Mouse (Mus musculus) C2C12 (cell line): ENCODE measurements around the gene Klre1. TPM values are rescaled to one million over a fixed set of nuclear protein-coding genes. Genes with fewer than 3 reads are reported as not detected.

Source experiments
- H3K27me3 ChIP-seq: one replicate; pipeline ENCODE4 v1.6.1; 2011; ENCODE audit not compliant: control insufficient read depth, insufficient read depth, insufficient read length
- H3K36me3 ChIP-seq: one replicate; pipeline ENCODE4 v1.6.1; 2011; ENCODE audit not compliant: control insufficient read depth, insufficient read depth
- H3K4me3 ChIP-seq: one replicate; pipeline ENCODE4 v1.5.1; 2011; ENCODE audit warnings: mild to moderate bottlenecking, control low read depth; ENCODE audit not compliant: poor library complexity, insufficient read depth, severe bottlenecking
- H3K79me2 ChIP-seq: one replicate; pipeline ENCODE4 v1.6.1; 2011; ENCODE audit not compliant: control insufficient read depth, insufficient read depth
- H3K79me3 ChIP-seq: one replicate; pipeline ENCODE4 v1.6.1; 2011; ENCODE audit warnings: low read depth, control low read depth
- H3ac ChIP-seq: one replicate; pipeline ENCODE3; 2011; ENCODE audit warnings: low read depth; ENCODE audit not compliant: control insufficient read depth, insufficient read length
- CEBPB ChIP-seq: IDR thresholded peaks from one replicate; pipeline ENCODE4 v1.6.1; 2011; ENCODE audit warnings: low read depth, mild to moderate bottlenecking, control low read depth, moderate library complexity
- CTCF ChIP-seq: IDR thresholded peaks from one replicate; pipeline ENCODE4 v1.5.1; 2011; ENCODE audit not compliant: control insufficient read depth, insufficient read depth, insufficient read length
- FOSL1 ChIP-seq: IDR thresholded peaks from one replicate; pipeline ENCODE4 v1.8.0; 2011; ENCODE audit warnings: mild to moderate bottlenecking, low read length; ENCODE audit not compliant: poor library complexity, insufficient read depth, severe bottlenecking
- MAX ChIP-seq: IDR thresholded peaks from one replicate; pipeline ENCODE4 v1.6.1; 2011; ENCODE audit warnings: mild to moderate bottlenecking, control low read depth
- MYOD1 ChIP-seq: IDR thresholded peaks from one replicate; pipeline ENCODE4 v1.6.1; 2011; ENCODE audit warnings: low read depth; ENCODE audit not compliant: control insufficient read depth, insufficient read length
- MYOG ChIP-seq: IDR thresholded peaks from one replicate; pipeline ENCODE4 v1.6.1; 2011; ENCODE audit not compliant: control insufficient read depth, insufficient read length; ENCODE audit errors: extremely low read depth
- USF1 ChIP-seq: IDR thresholded peaks from one replicate; pipeline ENCODE4 v1.6.1; 2011; ENCODE audit warnings: low read depth, mild to moderate bottlenecking, control low read depth, moderate library complexity
- long read RNA-seq, 2 experiments: library from polyadenylated mRNA; unstranded; transcript quantifications; one replicate each; pipeline ENCODE4 v2.0.0; 2019 to 2020
- polyA plus RNA-seq: library from polyadenylated mRNA; unstranded; fragments of >200 nt; fragmentation: generic; extraction: Trizol; gene quantifications from one replicate; pipeline ENCODE4 v1.2.1, GENCODE M21; 2012; ENCODE audit warnings: missing spikeins

Gene Klre1
- not detected for polyA plus RNA-seq
- long read RNA-seq, experiment 1: 0 reads
- long read RNA-seq, experiment 2: 0 reads

GRCm38 (mm10) chr6:129577605-129578004, at the start of gene Klre1:
Gene Klre1 (plus strand): TSS chr6:129577905.
- no peak for TF ChIP-seq MYOG
- TF ChIP-seq MAX: no peak
- TF ChIP-seq USF1: no peak
- no peak for TF ChIP-seq CEBPB
- no peak for TF ChIP-seq MYOD1
- no peak for TF ChIP-seq CTCF
- no peak for TF ChIP-seq FOSL1
- Histone ChIP-seq H3K4me3 (no peak within 1 kb of the TSS), H3K27me3 (no peaks in the 10 kb centered on the region), H3K36me3 (no peaks in the 10 kb centered on the region), H3K79me3 (no peaks in the 10 kb centered on the region), H3K79me2 (no peaks in the 10 kb centered on the region), H3ac (no peak within 1 kb of the TSS)

GRCm38 (mm10) chr6:129529605-129530004, 48.1 kb upstream of the Klre1 start:
- Histone ChIP-seq H3ac (no peak overlapping the region), H3K79me3 (peaks cover 11% of the 10 kb centered on the region), H3K4me3 (no peak overlapping the region), H3K36me3 (no peaks in the 10 kb centered on the region), H3K79me2 (peaks cover 17% of the 10 kb centered on the region), H3K27me3 (no peaks in the 10 kb centered on the region)
- TF ChIP-seq MYOG (no peak), CEBPB (no peak), FOSL1 (no peak), CTCF (no peak), MAX (no peak)

GRCm38 (mm10) chr6:129530261-129530660, 47.4 kb upstream of the Klre1 start:
- Histone ChIP-seq H3K4me3 (no peak overlapping the region), H3K27me3 (no peaks in the 10 kb centered on the region), H3K79me2 (peaks cover 24% of the 10 kb centered on the region), H3K36me3 (no peaks in the 10 kb centered on the region), H3K79me3 (peaks cover 17% of the 10 kb centered on the region), H3ac (no peak overlapping the region)
- TF ChIP-seq MYOD1 (no peak), MAX (no peak)

- peak overlapping the region; percentile 44 for H3ac ChIP-seq
- peaks cover 27% of the 10 kb centered on the region for H3K79me3 ChIP-seq
- no peaks in the 10 kb centered on the region for H3K27me3 ChIP-seq
- H3K4me3 ChIP-seq: peak overlapping the region; percentile 87
- H3K79me2 ChIP-seq: peaks cover 43% of the 10 kb centered on the region
- H3K36me3 ChIP-seq: peaks cover 3% of the 10 kb centered on the region
- TF ChIP-seq CTCF: no peak
- TF ChIP-seq USF1: no peak
- TF ChIP-seq FOSL1: no peak
- TF ChIP-seq CEBPB: no peak
- no peak for TF ChIP-seq MAX
- TF ChIP-seq MYOG: no peak
- no peak for TF ChIP-seq MYOD1
Observed at GRCm38 (mm10) chr6:129532556-129532941, 45.2 kb upstream of the Klre1 start.

GRCm38 (mm10) chr6:129532942-129533860, 44.5 kb upstream of the Klre1 start, which contains the start of gene Gabarapl1:
Gene Gabarapl1 (plus strand): TSS chr6:129533160.
- Histone ChIP-seq H3ac (peak within 1 kb of the TSS; percentile 61), H3K4me3 (peak within 1 kb of the TSS; percentile 87), H3K79me3 (peaks cover 27% of the 10 kb centered on the region), H3K27me3 (no peaks in the 10 kb centered on the region), H3K79me2 (peaks cover 43% of the 10 kb centered on the region), H3K36me3 (peaks cover 8% of the 10 kb centered on the region)
- TF ChIP-seq CEBPB (no peak), MAX (peak; percentile 72)

GRCm38 (mm10) chr6:129534057-129534456, 43.6 kb upstream of the Klre1 start:
- H3K4me3 ChIP-seq: peak overlapping the region; percentile 87
- TF ChIP-seq CEBPB (no peak), MAX (no peak), FOSL1 (no peak), MYOG (no peak)

More at GRCm38 (mm10) chr6:129534057-129534456, 43.6 kb upstream of the Klre1 start:
- peaks cover 17% of the 10 kb centered on the region for H3K36me3 ChIP-seq
- peak overlapping the region; percentile 45 for H3ac ChIP-seq
- no peaks in the 10 kb centered on the region for H3K27me3 ChIP-seq
- H3K79me2 ChIP-seq: peaks cover 43% of the 10 kb centered on the region
- peaks cover 27% of the 10 kb centered on the region for H3K79me3 ChIP-seq
